Mouse (Mus musculus): ENCODE data around the gene Olfr1044. TPM values are rescaled to one million over a fixed set of nuclear protein-coding genes. Genes with fewer than 3 reads are reported as not detected.

The Olfr1044 gene
- total and polyA plus RNA-seq, 3 experiments: not detected

DNA sequence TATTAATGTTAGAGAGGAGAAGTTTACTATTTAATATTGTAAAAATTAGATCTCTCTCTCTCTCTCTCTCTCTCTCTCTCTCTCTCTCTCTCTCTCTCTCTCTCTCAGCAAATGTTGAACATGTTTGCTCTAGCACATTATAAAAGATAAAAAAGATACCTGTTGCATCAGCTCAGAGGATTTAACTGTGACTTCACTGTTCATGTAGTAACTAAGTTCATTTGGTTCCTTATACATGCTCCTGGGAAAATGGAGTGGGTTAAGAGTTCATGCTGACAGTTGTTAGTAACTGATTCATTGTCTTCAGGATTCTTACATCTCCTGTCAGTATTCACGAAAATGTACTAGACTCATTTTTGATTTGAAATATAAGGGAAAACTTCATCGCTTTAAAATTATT, 10.2 kb downstream of the Olfr1044 start, which contains the start of gene Olfr1043:
Gene Olfr1043, minus strand, starts transcription at position 101 of the 400 bp plus-strand sequence.
- TF ChIP-seq JUND (conservative IDR thresholded peaks at IDR 0.05; ENCODE audit: low read depth, low read length) (no peak), ZMIZ1 (IDR thresholded peaks at IDR 0.05; ENCODE audit: low read depth, low read length) (no peak), MXI1 (IDR thresholded peaks at IDR 0.05; ENCODE audit: low read depth, low read length) (no peak), MAZ (IDR thresholded peaks at IDR 0.05; ENCODE audit: low read depth, low read length) (no peak), CTCF (conservative IDR thresholded peaks at IDR 0.05 in 1 of 2, IDR thresholded peaks at IDR 0.05 in 1 of 2; ENCODE audit: low read depth in 2 of 2, low read length in 2 of 2) (no peak), E2F4 (IDR thresholded peaks at IDR 0.05; ENCODE audit: insufficient replicate concordance, low read depth, low read length) (no peak), UBTF (IDR thresholded peaks at IDR 0.05; ENCODE audit: low read depth, low read length) (no peak), KAT2A (IDR thresholded peaks at IDR 0.05; ENCODE audit: insufficient replicate concordance, low read length) (no peak), IRF4 (IDR thresholded peaks at IDR 0.05; ENCODE audit: low read depth, low read length) (no peak), CHD2 (IDR thresholded peaks at IDR 0.05; ENCODE audit: low read length) (no peak), MYC (IDR thresholded peaks at IDR 0.05; ENCODE audit: low read depth, low read length) (no peak)
- Histone ChIP-seq H3K36me3 (replicated peaks in 1 of 2; ENCODE audit: control insufficient read depth in 1 of 2, insufficient read depth in 1 of 2, low read length in 1 of 2) (no peaks in the 10 kb centered on the region), H3K27me3 (replicated peaks) (no peaks in the 10 kb centered on the region), H3K9ac (ENCODE audit: insufficient read depth, low read depth) (no peak within 1 kb of the TSS), H3K4me1 (ENCODE audit: control insufficient read depth in 1 of 2, insufficient read depth in 2 of 2) (no peaks in the 10 kb centered on the region), H3K27ac (ENCODE audit: insufficient read depth, low read depth) (no peak within 1 kb of the TSS), H3K4me2 (ENCODE audit: insufficient read depth, low read depth, poor library complexity, severe bottlenecking) (no peak within 1 kb of the TSS), H3K4me3 (replicated peaks in 1 of 3; ENCODE audit: low read depth in 2 of 3, low read length in 2 of 3, poor library complexity in 1 of 3) (no peak within 1 kb of the TSS), H3K9me3 (replicated peaks; ENCODE audit: low read length) (peaks cover 15% of the 10 kb centered on the region), H3K79me2 (replicated peaks; ENCODE audit: control insufficient read depth, extremely low read depth, insufficient read depth, poor library complexity, severe bottlenecking) (no peaks in the 10 kb centered on the region)
- dilution Hi-C loops (cut with MboI; ENCODE audit: extremely low pct_ligation_motif_present, extremely low pct_unique_long_range_greater_than_20kb, low sequenced_read_pairs) (no loop called here), in situ Hi-C loops (cut with MboI; ENCODE audit: low pct_ligation_motif_present, low pct_unique_long_range_greater_than_20kb, low sequenced_read_pairs) (no loop called here)
- no peak for DNase-seq (ENCODE audit: extremely low read depth)

DNA sequence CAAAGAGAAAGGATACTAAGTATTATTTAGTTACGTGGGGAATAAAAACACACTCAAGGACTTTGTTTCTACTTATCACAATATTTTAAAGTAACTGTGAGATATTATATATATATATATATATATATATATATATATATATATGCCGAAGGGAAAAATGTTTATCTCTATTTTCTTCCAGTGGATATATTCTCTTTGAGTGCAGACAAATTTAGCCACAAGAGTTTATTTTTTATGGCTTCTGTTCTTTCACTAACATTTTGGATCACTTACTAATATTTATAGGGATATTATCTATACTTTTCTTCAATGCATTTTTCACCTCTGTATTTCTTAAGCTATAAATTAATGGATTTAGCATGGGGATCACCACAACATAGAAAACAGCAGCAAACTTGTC, 15.9 kb downstream of the Olfr1044 start, which contains the start of gene Olfr1042:
Gene Olfr1042, minus strand, starts transcription at position 101 of the 400 bp plus-strand sequence.
- Histone ChIP-seq H3K79me2 (replicated peaks; ENCODE audit: control insufficient read depth, extremely low read depth, insufficient read depth, poor library complexity, severe bottlenecking) (no peaks in the 10 kb centered on the region), H3K4me2 (ENCODE audit: insufficient read depth, low read depth, poor library complexity, severe bottlenecking) (no peak within 1 kb of the TSS), H3K27me3 (replicated peaks) (no peaks in the 10 kb centered on the region), H3K36me3 (replicated peaks in 1 of 2; ENCODE audit: control insufficient read depth in 1 of 2, insufficient read depth in 1 of 2, low read length in 1 of 2) (no peaks in the 10 kb centered on the region), H3K4me3 (replicated peaks in 1 of 3; ENCODE audit: low read depth in 2 of 3, low read length in 2 of 3, poor library complexity in 1 of 3) (no peak within 1 kb of the TSS), H3K4me1 (ENCODE audit: control insufficient read depth in 1 of 2, insufficient read depth in 2 of 2) (no peaks in the 10 kb centered on the region), H3K27ac (ENCODE audit: insufficient read depth, low read depth) (no peak within 1 kb of the TSS), H3K9ac (ENCODE audit: insufficient read depth, low read depth) (no peak within 1 kb of the TSS), H3K9me3 (replicated peaks; ENCODE audit: low read length) (peaks cover 23% of the 10 kb centered on the region)
- no peak for TF ChIP-seq MAZ (IDR thresholded peaks at IDR 0.05; ENCODE audit: low read depth, low read length)
- no peak for TF ChIP-seq E2F4 (IDR thresholded peaks at IDR 0.05; ENCODE audit: insufficient replicate concordance, low read depth, low read length)
- TF ChIP-seq NRF1 (IDR thresholded peaks at IDR 0.05; ENCODE audit: low read depth, low read length): no peak
- TF ChIP-seq CHD2 (IDR thresholded peaks at IDR 0.05; ENCODE audit: low read length): no peak
- no peak for TF ChIP-seq UBTF (IDR thresholded peaks at IDR 0.05; ENCODE audit: low read depth, low read length)
- TF ChIP-seq POLR2A (IDR thresholded peaks at IDR 0.05; ENCODE audit: low read depth, low read length): no peak
- TF ChIP-seq RAD21 (IDR thresholded peaks at IDR 0.05; ENCODE audit: low read depth, low read length): no peak
- no peak for TF ChIP-seq USF2 (conservative IDR thresholded peaks at IDR 0.05; ENCODE audit: low read depth, low read length)
- TF ChIP-seq GABPA (IDR thresholded peaks at IDR 0.05; ENCODE audit: insufficient replicate concordance, low read depth, low read length): no peak
- no peak for TF ChIP-seq RCOR1 (conservative IDR thresholded peaks at IDR 0.05; ENCODE audit: low read depth, low read length)
- no peak for TF ChIP-seq IRF4 (IDR thresholded peaks at IDR 0.05; ENCODE audit: low read depth, low read length)
- TF ChIP-seq MAFK (IDR thresholded peaks at IDR 0.05; ENCODE audit: insufficient replicate concordance, low read length): no peak
- TF ChIP-seq SIN3A (IDR thresholded peaks at IDR 0.05; ENCODE audit: low read length): no peak
- no peak for TF ChIP-seq MXI1 (IDR thresholded peaks at IDR 0.05; ENCODE audit: low read depth, low read length)
- TF ChIP-seq JUND (conservative IDR thresholded peaks at IDR 0.05; ENCODE audit: low read depth, low read length): no peak
- DNase-seq (ENCODE audit: extremely low read depth): no peak
- dilution Hi-C loops (cut with MboI; ENCODE audit: extremely low pct_ligation_motif_present, extremely low pct_unique_long_range_greater_than_20kb, low sequenced_read_pairs) (no loop called here), in situ Hi-C loops (cut with MboI; ENCODE audit: low pct_ligation_motif_present, low pct_unique_long_range_greater_than_20kb, low sequenced_read_pairs) (no loop called here)

All from CH12.LX (cell line).